Mouse (Mus musculus) myocyte (in vitro differentiated cells): ENCODE measurements around the gene Ltbp1.

ENCODE experiments used
- CEBPB ChIP-seq: IDR thresholded peaks from 2 replicates; pipeline ENCODE4 v1.6.1; 2011; ENCODE audit warnings: mild to moderate bottlenecking, moderate library complexity; ENCODE audit not compliant: poor library complexity, insufficient read depth, severe bottlenecking
- E2F4 ChIP-seq: IDR thresholded peaks from one replicate; pipeline ENCODE4 v1.6.1; 2011; ENCODE audit warnings: mild to moderate bottlenecking, control low read depth, moderate library complexity; ENCODE audit not compliant: insufficient read depth
- MAX ChIP-seq: IDR thresholded peaks from one replicate; pipeline ENCODE4 v1.6.1; 2011; ENCODE audit warnings: low read depth, mild to moderate bottlenecking, control low read depth
- MYOD1 ChIP-seq, 3 experiments: IDR thresholded peaks; one replicate each; pipeline ENCODE4 v1.6.1; 2011; ENCODE audit warnings: control low read depth in 2 of 3, low read depth in 2 of 3, mild to moderate bottlenecking in 2 of 3, moderate library complexity in 1 of 3; ENCODE audit not compliant: insufficient read length in 2 of 3, control insufficient read depth in 1 of 3
- MYOG ChIP-seq, 3 experiments: IDR thresholded peaks; one replicate each; pipeline ENCODE4 v1.6.1; 2011; ENCODE audit warnings: control low read depth in 2 of 3, low read depth in 2 of 3, mild to moderate bottlenecking in 2 of 3; ENCODE audit not compliant: insufficient read length in 2 of 3, control insufficient read depth in 1 of 3, insufficient read depth in 1 of 3
- POLR2A ChIP-seq: IDR thresholded peaks from one replicate; pipeline ENCODE4 v1.6.1; 2011; ENCODE audit warnings: low read depth, mild to moderate bottlenecking, control low read depth, moderate library complexity; ENCODE audit not compliant: insufficient read length
- POLR2AphosphoS2 ChIP-seq: IDR thresholded peaks from one replicate; pipeline ENCODE4 v1.6.1; 2011; ENCODE audit warnings: low read depth, control low read depth; ENCODE audit not compliant: insufficient read length
- SRF ChIP-seq: IDR thresholded peaks from one replicate; pipeline ENCODE4 v1.6.1; 2011; ENCODE audit warnings: low read depth; ENCODE audit not compliant: control insufficient read depth, insufficient read length
- TCF12 ChIP-seq: IDR thresholded peaks from one replicate; pipeline ENCODE4 v1.6.1; 2011; ENCODE audit warnings: mild to moderate bottlenecking, control low read depth; ENCODE audit not compliant: poor library complexity, insufficient read depth, severe bottlenecking
- USF1 ChIP-seq: IDR thresholded peaks from one replicate; pipeline ENCODE4 v1.6.1; 2011; ENCODE audit warnings: low read depth, mild to moderate bottlenecking, control low read depth, moderate library complexity

- TF ChIP-seq CEBPB (no peak), POLR2A (no peak), TCF12 (no peak), E2F4 (no peak), MYOG (IDR thresholded peaks at IDR 0.05; ENCODE audit: control insufficient read depth in 1 of 3, insufficient read depth in 1 of 3, insufficient read length in 2 of 3, low read depth in 2 of 3) (no peak), USF1 (no peak), SRF (no peak), MAX (no peak), POLR2AphosphoS2 (no peak), MYOD1 (IDR thresholded peaks at IDR 0.05; ENCODE audit: control insufficient read depth in 1 of 3, insufficient read length in 2 of 3, low read depth in 2 of 3) (no peak)
These were observed 85.2 kb downstream of the Ltbp1 start for GRCm38 (mm10) chr17:75090556-75090955.
